Mouse (Mus musculus): ENCODE results near the gene 1700001P01Rik. TPM values are rescaled to one million over a fixed set of nuclear protein-coding genes. Genes with fewer than 3 reads are reported as not detected.

Gene 1700001P01Rik
- total and polyA plus RNA-seq, 3 experiments = 0.47 TPM; not detected in 2

GRCm38 (mm10) chr11:97744063-97744717 lies 31.5 kb downstream of the 1700001P01Rik start, which contains the start of gene Pip4k2b:
Gene Pip4k2b (minus strand): TSS chr11:97744704.
- Histone ChIP-seq H3K9ac (ENCODE audit: insufficient read depth, low read depth) (peak within 1 kb of the TSS; percentile 95), H3K4me1 (ENCODE audit: control insufficient read depth in 1 of 2, insufficient read depth in 2 of 2) (peaks cover 6 to 31% of the 10 kb centered on the region in 2 experiments), H3K27ac (ENCODE audit: insufficient read depth, low read depth) (peak within 1 kb of the TSS; percentile 72), H3K9me3 (replicated peaks; ENCODE audit: low read length) (peaks cover 2% of the 10 kb centered on the region), H3K36me3 (replicated peaks in 1 of 2; ENCODE audit: control insufficient read depth in 1 of 2, insufficient read depth in 1 of 2, low read length in 1 of 2) (peaks cover 21 to 52% of the 10 kb centered on the region in 2 experiments), H3K4me3 (replicated peaks in 1 of 3; ENCODE audit: low read depth in 2 of 3, low read length in 2 of 3, poor library complexity in 1 of 3) (peak within 1 kb of the TSS; percentile 79 to 99 (median 81)), H3K27me3 (replicated peaks) (no peaks in the 10 kb centered on the region), H3K79me2 (replicated peaks; ENCODE audit: control insufficient read depth, extremely low read depth, insufficient read depth, poor library complexity, severe bottlenecking) (peaks cover 27% of the 10 kb centered on the region), H3K4me2 (ENCODE audit: insufficient read depth, low read depth, poor library complexity, severe bottlenecking) (peak within 1 kb of the TSS; percentile 58)
- in situ Hi-C loops (cut with MboI; ENCODE audit: low pct_ligation_motif_present, low pct_unique_long_range_greater_than_20kb, low sequenced_read_pairs) (no loop called here), dilution Hi-C loops (cut with MboI; ENCODE audit: extremely low pct_ligation_motif_present, extremely low pct_unique_long_range_greater_than_20kb, low sequenced_read_pairs) (no loop called here)
- peak; percentile 37 for DNase-seq (ENCODE audit: extremely low read depth)
- TF ChIP-seq RCOR1 (conservative IDR thresholded peaks at IDR 0.05; ENCODE audit: low read depth, low read length) (no peak; the same call in 1 of the 2 replicates), KAT2A (IDR thresholded peaks at IDR 0.05; ENCODE audit: insufficient replicate concordance, low read length) (no peak), USF1 (IDR thresholded peaks at IDR 0.05; ENCODE audit: low read depth, low read length) (no peak), NELFE (IDR thresholded peaks at IDR 0.05; ENCODE audit: low read depth, low read length) (0 out of 2 replicates have a peak, but pooled peaks have one; percentile 11), MYC (IDR thresholded peaks at IDR 0.05; ENCODE audit: low read depth, low read length) (no peak), TBP (conservative IDR thresholded peaks at IDR 0.05; ENCODE audit: low read depth, low read length) (no peak), UBTF (IDR thresholded peaks at IDR 0.05; ENCODE audit: low read depth, low read length) (peak; percentile 81), ZKSCAN1 (IDR thresholded peaks at IDR 0.05; ENCODE audit: borderline replicate concordance, low read depth, low read length) (no peak), CHD2 (IDR thresholded peaks at IDR 0.05; ENCODE audit: low read length) (0 out of 2 replicates have a peak, but pooled peaks have one; percentile 2), MAZ (IDR thresholded peaks at IDR 0.05; ENCODE audit: low read depth, low read length) (no peak), PAX5 (IDR thresholded peaks at IDR 0.05; ENCODE audit: low read length) (no peak), HCFC1 (IDR thresholded peaks at IDR 0.05; ENCODE audit: low read depth, low read length) (peak; percentile 33; the same call in 1 of the 2 replicates), POLR2AphosphoS2 (IDR thresholded peaks at IDR 0.05; ENCODE audit: low read depth, low read length) (no peak), CHD1 (IDR thresholded peaks at IDR 0.05; ENCODE audit: low read depth, low read length) (no peak; the same call in 1 of the 2 replicates), ZC3H11A (IDR thresholded peaks at IDR 0.05; ENCODE audit: low read depth, low read length) (no peak), SIN3A (IDR thresholded peaks at IDR 0.05; ENCODE audit: low read length) (peak; percentile 14; the same call in 1 of the 2 replicates), TCF12 (IDR thresholded peaks at IDR 0.05; ENCODE audit: low read depth, low read length) (0 out of 2 replicates have a peak, but pooled peaks have one; percentile 5), JUND (conservative IDR thresholded peaks at IDR 0.05; ENCODE audit: low read depth, low read length) (no peak), USF2 (conservative IDR thresholded peaks at IDR 0.05; ENCODE audit: low read depth, low read length) (no peak), BHLHE40 (IDR thresholded peaks at IDR 0.05; ENCODE audit: low read depth, low read length) (peak; percentile 64), ELF1 (IDR thresholded peaks at IDR 0.05; ENCODE audit: low read depth, low read length) (no peak), MXI1 (IDR thresholded peaks at IDR 0.05; ENCODE audit: low read depth, low read length) (peak; percentile 83), IRF4 (IDR thresholded peaks at IDR 0.05; ENCODE audit: low read depth, low read length) (0 out of 2 replicates have a peak, but pooled peaks have one; percentile 7), SMC3 (IDR thresholded peaks at IDR 0.05; ENCODE audit: low read depth, low read length) (no peak; the same call in 1 of the 2 replicates), MAX (IDR thresholded peaks at IDR 0.05; ENCODE audit: low read length) (peak; percentile 59; the same call in 1 of the 2 replicates), ETS1 (conservative IDR thresholded peaks at IDR 0.05; ENCODE audit: low read depth, low read length) (no peak; the same call in 1 of the 2 replicates), E2F4 (IDR thresholded peaks at IDR 0.05; ENCODE audit: insufficient replicate concordance, low read depth, low read length) (no peak)
